Mouse (Mus musculus) MEL-GATA-1-ER (cell line): ENCODE data around the gene Cbfa2t3.

ENCODE experiments used
- DNase-seq: peaks from one replicate; pipeline ENCODE4 v3.0.0-alpha.2; 2012; ENCODE audit warnings: low read depth; ENCODE audit errors: extremely low read depth

Cbfa2t3 gene

GRCm38 (mm10) chr8:122666338-122666764 lies 32.6 kb downstream of the Cbfa2t3 start:
- peak; percentile 82 for DNase-seq

- DNase-seq, result no peak
Observed at GRCm38 (mm10) chr8:122665667-122666316, 33.1 kb downstream of the Cbfa2t3 start.

GRCm38 (mm10) chr8:122665221-122665620 lies 33.7 kb downstream of the Cbfa2t3 start:
- no peak for DNase-seq

GRCm38 (mm10) chr8:122663670-122664069 lies 35.2 kb downstream of the Cbfa2t3 start:
- no peak for DNase-seq

- no peak for DNase-seq
Observed at GRCm38 (mm10) chr8:122663106-122663505, 35.8 kb downstream of the Cbfa2t3 start.

GRCm38 (mm10) chr8:122661894-122662293 lies 37.0 kb downstream of the Cbfa2t3 start:
- no peak for DNase-seq

- DNase-seq, result no peak
Observed at GRCm38 (mm10) chr8:122661138-122661537, 37.8 kb downstream of the Cbfa2t3 start.

GRCm38 (mm10) chr8:122660022-122660421 lies 38.9 kb downstream of the Cbfa2t3 start:
- DNase-seq, result no peak

GRCm38 (mm10) chr8:122658807-122659160 lies 40.1 kb downstream of the Cbfa2t3 start:
- DNase-seq, result no peak

GRCm38 (mm10) chr8:122658149-122658806 lies 40.6 kb downstream of the Cbfa2t3 start:
- DNase-seq, result no peak

GRCm38 (mm10) chr8:122656056-122656999 lies 42.6 kb downstream of the Cbfa2t3 start:
- no peak for DNase-seq

- DNase-seq, result no peak
Observed at GRCm38 (mm10) chr8:122654768-122655167, 44.1 kb downstream of the Cbfa2t3 start.

GRCm38 (mm10) chr8:122652643-122653042 lies 46.3 kb downstream of the Cbfa2t3 start:
- DNase-seq, result no peak

GRCm38 (mm10) chr8:122651326-122651921 lies 47.5 kb downstream of the Cbfa2t3 start:
- no peak for DNase-seq

GRCm38 (mm10) chr8:122648192-122648970 lies 50.5 kb downstream of the Cbfa2t3 start:
- no peak for DNase-seq

GRCm38 (mm10) chr8:122646337-122646736 lies 52.6 kb downstream of the Cbfa2t3 start:
- DNase-seq, result no peak

- DNase-seq, result no peak
Observed at GRCm38 (mm10) chr8:122644175-122644954, 54.5 kb downstream of the Cbfa2t3 start.

GRCm38 (mm10) chr8:122642071-122642470 lies 56.8 kb downstream of the Cbfa2t3 start:
- no peak for DNase-seq

GRCm38 (mm10) chr8:122641406-122641805 lies 57.5 kb downstream of the Cbfa2t3 start:
- DNase-seq, result no peak

GRCm38 (mm10) chr8:122640825-122641224 lies 58.1 kb downstream of the Cbfa2t3 start:
- no peak for DNase-seq
